Mouse (Mus musculus) thymus, adult 2 months (tissue): ENCODE results near the gene Midn. TPM values are rescaled to one million over a fixed set of nuclear protein-coding genes. Genes with fewer than 3 reads are reported as not detected.

Experiments
- DNase-seq: peaks from one replicate; pipeline ENCODE4 v3.0.0; 2021
- H3K27ac ChIP-seq: fragments of 200-500 bp; 2 replicates; pipeline ENCODE4 v1.5.1; 2012; ENCODE audit warnings: low read length, control low read depth; ENCODE audit not compliant: control insufficient read depth, insufficient read depth
- H3K27me3 ChIP-seq: fragments of 200-500 bp; 2 replicates; pipeline ENCODE4 v1.6.1; 2012; ENCODE audit warnings: mild to moderate bottlenecking, low read length, moderate library complexity, mixed read lengths; ENCODE audit not compliant: control insufficient read depth, insufficient read depth
- H3K36me3 ChIP-seq: fragments of 200-500 bp; 2 replicates; pipeline ENCODE4 v1.6.1; 2012; ENCODE audit warnings: mild to moderate bottlenecking, low read length, moderate library complexity; ENCODE audit not compliant: control insufficient read depth, insufficient read depth
- H3K4me1 ChIP-seq: fragments of 200-500 bp; replicated peaks from 2 replicates; pipeline ENCODE4 v1.6.1; 2012; ENCODE audit warnings: low read length; ENCODE audit not compliant: control insufficient read depth, insufficient read depth
- H3K4me3 ChIP-seq: fragments of 200-500 bp; 2 replicates; pipeline ENCODE4 v1.5.1; 2012; ENCODE audit warnings: mild to moderate bottlenecking, low read length, control low read depth, moderate library complexity; ENCODE audit not compliant: control insufficient read depth, insufficient read depth
- CTCF ChIP-seq: fragments of 200-500 bp; IDR thresholded peaks from 2 replicates; pipeline ENCODE4 v1.5.1; 2012; ENCODE audit warnings: mild to moderate bottlenecking, control low read depth, low read length, moderate library complexity, borderline replicate concordance; ENCODE audit not compliant: control insufficient read depth, poor library complexity, insufficient read depth; ENCODE audit errors: extremely low read depth
- POLR2A ChIP-seq: fragments of 200-500 bp; IDR thresholded peaks from 2 replicates; pipeline ENCODE4 v1.6.1; 2012; ENCODE audit warnings: mild to moderate bottlenecking, low read length, control low read depth, moderate library complexity; ENCODE audit not compliant: control insufficient read depth, poor library complexity, insufficient read depth; ENCODE audit errors: extremely low read depth
- WGBS: fragments of 180-500 bp; shearing (Covaris S2); methylation state at CpG from one replicate; pipeline ENCODE4 v1.1.7; 2018; 5-methylcytosine and 5-hydroxymethylcytosine counted together
- polyA plus RNA-seq: library from polyadenylated mRNA; depleted of rRNA; stranded (reverse); fragments of >200 nt; gene quantifications from 2 replicates; pipeline ENCODE4 v1.2.3, GENCODE M21; 2012

Gene Midn
- polyA plus RNA-seq, 1 experiment: 342 TPM

DNA sequence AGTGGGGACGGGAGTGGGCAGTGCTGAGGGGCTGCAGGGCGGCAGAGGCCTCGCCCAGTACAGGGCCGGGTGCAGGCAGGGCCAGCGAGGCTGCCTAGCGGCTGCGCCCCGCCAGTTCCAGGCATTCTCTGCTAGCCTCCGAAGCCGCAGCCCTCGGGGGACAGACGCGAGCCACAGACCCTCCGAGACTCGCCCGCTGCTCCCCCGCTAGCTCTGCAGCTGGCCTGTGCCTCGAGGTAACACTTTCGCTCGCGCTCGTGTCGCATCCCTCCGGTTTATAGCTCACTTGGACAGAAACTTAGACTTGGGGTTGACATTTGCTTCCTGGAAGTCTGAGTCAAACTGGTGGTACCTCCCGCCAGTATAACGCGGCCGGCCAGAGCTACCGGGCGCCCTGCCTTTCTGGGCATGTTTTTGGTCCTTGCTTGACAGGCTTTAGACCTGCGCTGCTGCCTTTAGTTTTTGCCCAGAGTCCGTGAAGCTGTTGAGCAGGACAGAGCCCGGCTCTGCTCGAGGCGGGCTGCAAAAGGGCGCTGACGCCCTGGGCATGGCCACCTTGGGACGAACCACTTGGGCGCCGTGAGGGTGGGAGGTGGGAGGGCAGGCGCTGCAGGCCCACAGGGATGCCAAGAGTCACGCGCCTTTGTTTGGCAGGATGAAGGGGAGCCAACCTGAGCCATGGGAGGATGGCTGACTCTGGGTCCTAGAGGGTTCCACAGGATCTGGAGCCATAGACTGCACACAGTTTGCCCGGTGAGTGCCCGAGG, 23.9 kb downstream of the Midn start:
- 96% methylated on average over 45 of the region's 45 CpGs for whole genome bisulfite sequencing
- TF ChIP-seq CTCF (no peak), POLR2A (no peak)
- Histone ChIP-seq H3K4me1 (peaks cover 10% of the 10 kb centered on the region), H3K4me3 (peak overlapping the region; percentile 94; the same call in 1 of the 2 replicates), H3K27me3 (no peaks in the 10 kb centered on the region), H3K27ac (no peak overlapping the region), H3K36me3 (peaks cover 24% of the 10 kb centered on the region; the same call in 1 of the 2 replicates)
- no peak for DNase-seq

DNA sequence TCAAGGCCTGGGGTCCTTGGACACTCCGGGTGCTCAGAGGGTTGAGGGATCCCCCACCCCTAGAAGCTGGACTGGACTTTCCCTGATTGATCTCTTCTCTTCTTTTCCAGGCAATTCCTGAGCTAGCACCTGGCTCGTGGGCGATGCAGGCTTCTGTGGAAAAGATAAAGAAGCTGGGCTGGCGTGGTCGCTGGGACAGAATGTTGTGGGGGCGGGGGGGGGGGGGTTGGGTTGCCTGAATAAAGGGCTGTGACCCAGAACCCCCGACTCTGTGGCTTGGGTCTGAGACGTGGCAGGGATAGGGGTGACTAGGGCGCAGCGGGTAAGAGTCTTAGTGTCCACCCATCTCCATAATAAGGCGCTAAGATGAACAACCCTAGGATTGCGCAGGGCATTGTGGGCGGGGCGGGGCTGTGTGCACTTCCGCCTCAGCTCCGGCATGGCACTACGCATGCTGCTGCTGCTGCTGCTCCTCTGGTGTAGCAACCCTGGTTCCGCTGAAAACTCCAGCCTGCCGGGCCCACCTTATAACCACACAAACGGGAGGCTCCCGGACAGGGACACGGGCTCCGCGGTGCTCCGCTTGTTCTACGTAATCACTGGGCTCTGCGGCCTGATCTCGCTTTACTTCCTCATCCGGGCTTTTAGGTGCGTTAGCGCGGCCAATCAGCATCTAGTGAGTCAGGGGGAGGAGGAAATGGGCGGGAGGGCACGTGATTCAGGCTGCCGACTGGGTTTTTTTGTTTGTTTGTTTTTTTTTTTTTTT, 24.6 kb downstream of the Midn start, which contains the start of gene 1600002K03Rik:
Gene 1600002K03Rik (plus strand): TSS at position 418 of the 766 bp plus-strand sequence.
- H3K4me3 ChIP-seq: peak within 1 kb of the TSS; percentile 94
- 8% methylated on average over 35 of the region's 35 CpGs for whole genome bisulfite sequencing
- peaks cover 10% of the 10 kb centered on the region for H3K4me1 ChIP-seq
- TF ChIP-seq CTCF (no peak), POLR2A (peak; percentile 28; the same call in 1 of the 2 replicates)
- H3K27ac ChIP-seq: peak within 1 kb of the TSS; percentile 60
- H3K27me3 ChIP-seq: no peaks in the 10 kb centered on the region
- DNase-seq: peak; percentile 85
- H3K36me3 ChIP-seq: peaks cover 24% of the 10 kb centered on the region; the same call in 1 of the 2 replicates

DNA sequence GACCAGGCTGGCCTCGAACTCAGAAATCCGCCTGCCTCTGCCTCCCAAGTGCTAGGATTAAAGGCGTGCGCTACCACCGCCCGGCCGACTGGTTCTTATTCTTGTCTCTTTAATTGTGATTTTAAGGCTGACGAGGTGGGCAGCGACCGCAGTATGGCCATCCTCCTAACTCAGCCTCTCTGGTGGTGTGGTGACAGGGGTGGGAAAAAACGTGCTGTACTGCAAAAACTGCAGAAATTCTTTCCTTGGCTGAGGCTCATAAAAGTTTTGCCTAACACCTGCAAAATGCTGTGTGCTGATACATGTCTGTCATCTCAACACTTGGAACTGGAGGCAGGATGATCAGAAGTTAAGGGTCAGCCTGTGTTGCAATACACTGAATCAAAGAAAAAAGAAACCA, 25.3 kb downstream of the Midn start:
- H3K36me3 ChIP-seq: peaks cover 24% of the 10 kb centered on the region; the same call in 1 of the 2 replicates
- H3K4me3 ChIP-seq: peak overlapping the region; percentile 94
- TF ChIP-seq CTCF: no peak
- no peak for TF ChIP-seq POLR2A
- no peaks in the 10 kb centered on the region; the same call in 1 of the 2 replicates for H3K27me3 ChIP-seq
- peak overlapping the region; percentile 60; the same call in 1 of the 2 replicates for H3K27ac ChIP-seq
- H3K4me1 ChIP-seq: peaks cover 10% of the 10 kb centered on the region
- 3% methylated on average over 11 of the region's 11 CpGs for WGBS
- DNase-seq: no peak

DNA sequence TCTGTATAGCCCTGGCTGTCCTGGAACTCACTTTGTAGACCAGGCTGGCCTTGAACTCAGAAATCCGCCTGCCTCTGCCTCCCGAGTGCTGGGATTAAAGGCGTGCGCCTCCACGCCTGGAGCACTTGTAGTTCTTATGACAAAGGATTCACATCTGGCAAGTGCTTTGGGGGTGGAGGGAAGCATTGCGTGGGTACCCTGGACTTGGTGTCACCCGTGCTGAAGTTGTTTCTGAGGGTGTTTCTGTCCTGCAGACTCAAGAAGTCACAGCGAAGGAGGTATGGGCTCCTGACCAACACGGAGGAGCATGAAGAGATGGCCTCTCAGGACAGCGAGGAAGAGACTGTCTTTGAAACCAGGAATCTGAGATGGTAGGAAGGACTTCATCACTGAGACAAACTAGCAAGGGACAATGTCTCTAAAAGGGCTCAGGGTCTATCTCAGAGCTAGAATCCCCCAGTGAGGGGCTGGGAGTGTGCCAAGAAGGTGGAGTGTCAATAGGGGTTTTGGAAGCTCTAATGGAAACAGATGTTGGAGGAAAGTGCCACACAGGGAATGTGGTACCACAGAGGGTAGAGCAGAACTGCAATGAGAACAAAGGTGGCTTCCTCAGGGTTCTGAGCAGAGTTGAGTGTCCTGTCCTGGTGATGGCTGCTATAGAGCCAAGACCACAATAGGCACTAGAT, 26.0 kb downstream of the Midn start:
- H3K4me3 ChIP-seq: no peak overlapping the region
- H3K27ac ChIP-seq: no peak overlapping the region
- no peak for DNase-seq
- WGBS: 89% methylated on average over 10 of the region's 10 CpGs
- peaks cover 24% of the 10 kb centered on the region; the same call in 1 of the 2 replicates for H3K36me3 ChIP-seq
- H3K4me1 ChIP-seq: peaks cover 12% of the 10 kb centered on the region
- no peaks in the 10 kb centered on the region; the same call in 1 of the 2 replicates for H3K27me3 ChIP-seq
- TF ChIP-seq CTCF (no peak), POLR2A (no peak)

DNA sequence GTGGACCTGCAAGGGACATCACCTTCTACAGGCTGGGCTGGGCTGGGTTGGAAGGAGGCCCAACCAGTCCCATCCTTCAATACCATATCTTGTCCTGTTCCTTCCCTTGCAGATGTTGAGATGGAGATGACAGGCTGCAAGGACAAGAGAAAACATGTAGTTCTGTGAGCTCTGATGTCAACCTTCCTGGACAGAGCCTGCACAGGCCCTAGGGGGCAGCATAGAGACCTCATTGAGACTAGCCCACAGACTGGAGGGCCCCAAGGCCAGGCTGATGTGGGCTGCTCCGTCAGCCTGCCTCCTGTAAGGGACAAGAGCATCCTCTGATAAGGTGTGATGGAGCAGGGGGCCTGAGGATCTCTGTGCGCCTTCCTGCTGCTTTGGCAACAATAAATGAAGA, 26.6 kb downstream of the Midn start:
- no peak overlapping the region for H3K27ac ChIP-seq
- WGBS: 72% methylated on average over 2 of the region's 2 CpGs
- H3K36me3 ChIP-seq: peaks cover 24% of the 10 kb centered on the region; the same call in 1 of the 2 replicates
- no peak overlapping the region for H3K4me3 ChIP-seq
- H3K4me1 ChIP-seq: peaks cover 13% of the 10 kb centered on the region
- no peaks in the 10 kb centered on the region; the same call in 1 of the 2 replicates for H3K27me3 ChIP-seq
- TF ChIP-seq POLR2A (no peak), CTCF (peak; percentile 54; the same call in 1 of the 2 replicates)
- DNase-seq: peak; percentile 65
